Mouse (Mus musculus) liver, embryonic 13.5 days (tissue): ENCODE measurements around the gene Rarb. TPM values are rescaled to one million over a fixed set of nuclear protein-coding genes. Genes with fewer than 3 reads are reported as not detected.

Experiments used
- ATAC-seq: fragments of 200-750 bp; cut with Nextera tagmentation; 2 replicates; pipeline ENCODE4 v1.8.0; 2017; ENCODE audit warnings: low read depth, mild to moderate bottlenecking, moderate number of reproducible peaks, moderate library complexity
- DNase-seq: peaks from one replicate; pipeline ENCODE4 v3.0.0; 2022
- H3K27ac ChIP-seq: fragments of 300-500 bp; sonication (generic); 2 replicates; pipeline ENCODE4 v1.5.1; 2015; ENCODE audit warnings: moderate library complexity, mild to moderate bottlenecking, inconsistent platforms
- H3K27me3 ChIP-seq: fragments of 300-500 bp; sonication (generic); 2 replicates; pipeline ENCODE4 v1.6.1; 2015; ENCODE audit warnings: mild to moderate bottlenecking, inconsistent platforms
- H3K36me3 ChIP-seq: fragments of 300-500 bp; sonication (generic); 2 replicates; pipeline ENCODE4 v1.6.1; 2015; ENCODE audit warnings: mild to moderate bottlenecking, inconsistent platforms
- H3K4me1 ChIP-seq: fragments of 300-500 bp; sonication (generic); replicated peaks from 2 replicates; pipeline ENCODE4 v1.6.1; 2015; ENCODE audit warnings: inconsistent platforms
- H3K4me2 ChIP-seq: fragments of 300-500 bp; sonication (generic); 2 replicates; pipeline ENCODE4 v1.6.1; 2015; ENCODE audit warnings: inconsistent platforms, mild to moderate bottlenecking, moderate library complexity
- H3K4me3 ChIP-seq: fragments of 300-500 bp; sonication (generic); replicated peaks from 2 replicates; pipeline ENCODE4 v1.5.1; 2015; ENCODE audit warnings: mild to moderate bottlenecking, inconsistent platforms
- H3K9ac ChIP-seq: fragments of 300-500 bp; sonication (generic); 2 replicates; pipeline ENCODE4 v1.6.1; 2015; ENCODE audit warnings: mild to moderate bottlenecking, inconsistent platforms
- H3K9me3 ChIP-seq: fragments of 300-500 bp; sonication (generic); replicated peaks from 2 replicates; pipeline ENCODE4 v1.6.1; 2016; ENCODE audit warnings: inconsistent platforms
- WGBS: fragments of 180-500 bp; shearing (Covaris S2); methylation state at CpG from one replicate; pipeline ENCODE4 v1.1.7; 2015; ENCODE audit not compliant: insufficient replicate concordance; 5-methylcytosine and 5-hydroxymethylcytosine counted together
- polyA plus RNA-seq: library from polyadenylated mRNA; unstranded; fragments of >200 nt; fragmentation: Nextera tagmentation; extraction: Ambion mirVana; gene quantifications from 2 replicates; pipeline ENCODE4 v1.2.1, GENCODE M21; 2015

Rarb gene
- polyA plus RNA-seq, 1 experiment from 2014 or later, result 2.4 TPM

DNA sequence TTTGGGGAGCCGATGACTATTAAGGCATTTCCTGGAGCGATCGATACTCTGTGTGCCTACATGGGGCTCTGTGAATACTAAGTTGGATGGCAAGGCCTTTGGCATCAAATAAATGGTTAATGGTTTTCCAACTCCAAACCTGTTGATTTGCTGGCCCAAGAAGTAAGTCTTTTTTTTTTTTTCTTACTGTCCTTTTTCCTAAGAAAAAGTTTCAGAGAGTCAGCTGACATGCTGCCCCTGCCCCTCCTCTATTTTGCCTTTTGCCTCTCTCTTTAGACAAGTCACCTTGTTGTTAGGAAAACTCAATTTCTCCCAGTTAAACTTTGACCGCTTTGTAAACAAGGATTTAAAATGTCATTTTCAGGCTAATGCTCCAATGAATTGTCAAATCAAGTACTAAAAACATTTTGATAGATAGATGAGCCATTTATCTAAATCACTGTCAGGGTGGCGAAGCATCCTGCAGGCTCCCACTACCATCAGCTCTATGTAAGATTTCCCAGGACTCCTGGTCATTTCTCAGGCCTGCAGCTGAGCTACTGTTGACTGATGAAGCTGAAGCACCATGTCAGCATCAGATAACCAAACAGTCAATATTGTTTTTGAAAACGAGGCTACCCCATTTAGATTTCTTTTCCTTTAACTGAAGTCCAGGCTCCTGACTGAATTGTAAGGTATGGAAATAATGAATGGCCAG lies 245.3 kb downstream of the Rarb start:
- Histone ChIP-seq H3K4me2 (peak overlapping the region; percentile 61), H3K9me3 (no peaks in the 10 kb centered on the region), H3K27me3 (peaks cover 46% of the 10 kb centered on the region), H3K9ac (peak overlapping the region; percentile 4; the same call in 1 of the 2 replicates), H3K36me3 (no peaks in the 10 kb centered on the region), H3K4me1 (peaks cover 4% of the 10 kb centered on the region; the same call in 1 of the 2 replicates), H3K27ac (no peak overlapping the region; the same call in 1 of the 2 replicates), H3K4me3 (peak overlapping the region; percentile 55)
- DNase-seq (no peak), ATAC-seq (no peak)
- WGBS, result 49% methylated on average over 6 of the region's 6 CpGs

- DNase-seq, result no peak
- Histone ChIP-seq H3K36me3 (no peaks in the 10 kb centered on the region), H3K9ac (no peak overlapping the region; the same call in 1 of the 2 replicates), H3K27ac (no peak overlapping the region; the same call in 1 of the 2 replicates), H3K9me3 (no peaks in the 10 kb centered on the region), H3K27me3 (peaks cover 46% of the 10 kb centered on the region), H3K4me1 (peaks cover 4% of the 10 kb centered on the region; the same call in 1 of the 2 replicates), H3K4me3 (peak overlapping the region; percentile 55), H3K4me2 (peak overlapping the region; percentile 43)
- ATAC-seq, result no peak
- 35% methylated on average over 8 of the region's 8 CpGs for WGBS
Observed at GRCm38 (mm10) chr14:16572755-16573340, 246.1 kb downstream of the Rarb start.

- Histone ChIP-seq H3K9ac (no peak overlapping the region), H3K27me3 (peaks cover 17% of the 10 kb centered on the region), H3K4me1 (peaks cover 4% of the 10 kb centered on the region; the same call in 1 of the 2 replicates), H3K4me3 (no peak overlapping the region), H3K4me2 (no peak overlapping the region), H3K27ac (no peak overlapping the region), H3K9me3 (no peaks in the 10 kb centered on the region), H3K36me3 (no peaks in the 10 kb centered on the region)
- WGBS, result 11% methylated on average over 7 of the region's 7 CpGs
- ATAC-seq, result no peak
- DNase-seq, result no peak
Observed at GRCm38 (mm10) chr14:16569506-16570001, 249.4 kb downstream of the Rarb start.

- no peaks in the 10 kb centered on the region for H3K9me3 ChIP-seq
- H3K4me2 ChIP-seq, result no peak overlapping the region
- no peak for DNase-seq
- H3K36me3 ChIP-seq, result no peaks in the 10 kb centered on the region
- no peak for ATAC-seq
- no peak overlapping the region for H3K9ac ChIP-seq
- peaks cover 19% of the 10 kb centered on the region for H3K4me1 ChIP-seq
- H3K27ac ChIP-seq, result no peak overlapping the region
- H3K27me3 ChIP-seq, result no peaks in the 10 kb centered on the region
- H3K4me3 ChIP-seq, result no peak overlapping the region
- WGBS, result 53% methylated on average over 1 of the region's 1 CpGs
Observed at GRCm38 (mm10) chr14:16566920-16567319, 252.0 kb downstream of the Rarb start.

DNA sequence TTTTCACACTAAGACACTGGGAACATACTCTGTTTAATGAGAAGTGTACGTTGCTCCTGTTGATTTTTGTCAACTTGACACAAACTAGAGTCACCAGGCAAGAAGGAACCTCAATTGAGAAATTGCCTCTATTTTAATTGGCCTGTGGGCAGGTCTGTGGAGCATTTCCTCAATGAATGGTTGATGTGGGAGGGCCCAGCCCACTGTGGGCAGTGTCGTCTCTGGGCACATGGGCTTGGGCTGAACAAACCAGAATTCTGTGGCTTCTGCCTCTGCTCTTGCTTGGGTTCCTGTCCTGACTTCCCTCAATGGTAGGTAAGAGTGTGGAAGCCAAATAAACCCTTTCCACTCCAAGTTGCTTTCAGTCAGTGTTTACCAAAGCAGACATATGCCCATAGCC lies 255.0 kb downstream of the Rarb start:
- 20% methylated on average over 2 of the region's 2 CpGs for WGBS
- no peak overlapping the region for H3K4me2 ChIP-seq
- no peak for ATAC-seq

GRCm38 (mm10) chr14:16561496-16562170 lies 257.3 kb downstream of the Rarb start:
- Histone ChIP-seq H3K27ac (no peak overlapping the region), H3K4me2 (no peak overlapping the region), H3K27me3 (no peaks in the 10 kb centered on the region), H3K4me3 (no peak overlapping the region), H3K4me1 (peaks cover 15% of the 10 kb centered on the region), H3K36me3 (no peaks in the 10 kb centered on the region), H3K9ac (no peak overlapping the region), H3K9me3 (no peaks in the 10 kb centered on the region)
- 68% methylated on average over 6 of the region's 6 CpGs for WGBS
- DNase-seq, result no peak
- ATAC-seq, result no peak

More for the DNA sequence above, 255.0 kb downstream of the Rarb start:
- H3K27ac ChIP-seq, result no peak overlapping the region
- H3K4me3 ChIP-seq, result no peak overlapping the region
- no peaks in the 10 kb centered on the region for H3K9me3 ChIP-seq
- no peak overlapping the region for H3K9ac ChIP-seq
- H3K4me1 ChIP-seq, result peaks cover 15% of the 10 kb centered on the region
- H3K36me3 ChIP-seq, result no peaks in the 10 kb centered on the region
- no peak for DNase-seq
- no peaks in the 10 kb centered on the region for H3K27me3 ChIP-seq

DNA sequence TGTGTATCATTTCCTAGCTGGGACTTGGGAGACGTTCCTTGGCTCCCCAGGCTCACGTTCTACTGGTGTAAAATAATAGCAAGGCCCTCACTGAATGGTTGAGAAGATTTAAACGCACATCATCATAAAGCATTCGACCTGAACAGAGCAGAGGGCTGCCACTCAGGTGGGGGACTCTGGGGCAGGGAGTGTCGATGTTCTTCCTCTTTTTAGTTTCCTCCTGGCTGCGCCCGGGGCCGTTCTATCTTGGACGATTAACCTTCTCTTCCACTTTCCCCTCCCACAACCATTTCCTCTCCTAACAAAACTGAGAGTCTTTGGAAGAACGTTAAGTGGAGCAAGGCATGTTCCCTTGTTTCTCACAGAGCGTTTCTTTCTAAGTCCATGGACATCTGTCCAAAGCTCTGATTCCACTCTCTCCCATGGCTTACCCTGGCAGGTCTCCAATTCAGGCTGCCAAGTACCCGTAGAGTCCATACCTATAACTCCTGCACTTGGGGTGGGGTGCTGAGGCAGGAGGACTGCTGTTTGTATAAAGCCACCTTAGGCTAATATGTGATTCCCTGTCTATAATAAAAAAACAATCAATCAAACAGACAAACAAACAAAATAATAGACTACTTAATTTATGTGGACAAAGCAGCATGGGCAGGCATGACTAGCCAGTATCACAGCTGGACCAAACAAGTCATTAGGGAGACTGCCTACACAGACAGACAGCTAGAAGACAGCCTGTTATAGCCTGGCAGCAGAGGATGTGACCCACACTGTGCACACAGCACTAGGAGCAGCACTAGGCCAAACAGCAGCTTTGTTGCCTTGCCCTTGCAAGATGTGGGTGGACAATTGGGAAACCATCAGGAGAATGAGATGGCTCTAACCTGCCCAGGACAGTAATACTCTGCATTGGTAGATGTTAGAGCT lies 259.4 kb downstream of the Rarb start:
- no peak overlapping the region for H3K27ac ChIP-seq
- no peaks in the 10 kb centered on the region for H3K36me3 ChIP-seq
- H3K9me3 ChIP-seq, result no peaks in the 10 kb centered on the region
- peaks cover 21% of the 10 kb centered on the region for H3K4me1 ChIP-seq
- DNase-seq (no peak), ATAC-seq (no peak)
- H3K4me3 ChIP-seq, result no peak overlapping the region
- no peak overlapping the region for H3K9ac ChIP-seq
- H3K27me3 ChIP-seq, result no peaks in the 10 kb centered on the region
- no peak overlapping the region for H3K4me2 ChIP-seq
- WGBS, result 20% methylated on average over 12 of the region's 12 CpGs

GRCm38 (mm10) chr14:16558033-16558432 lies 260.9 kb downstream of the Rarb start:
- H3K27me3 ChIP-seq, result no peaks in the 10 kb centered on the region
- no peak overlapping the region for H3K4me2 ChIP-seq
- H3K27ac ChIP-seq, result no peak overlapping the region
- WGBS, result 59% methylated on average over 2 of the region's 2 CpGs
- H3K9ac ChIP-seq, result no peak overlapping the region
- no peak overlapping the region for H3K4me3 ChIP-seq
- ATAC-seq (no peak), DNase-seq (no peak)
- H3K9me3 ChIP-seq, result no peaks in the 10 kb centered on the region
- no peaks in the 10 kb centered on the region for H3K36me3 ChIP-seq
- peaks cover 9% of the 10 kb centered on the region; the same call in 1 of the 2 replicates for H3K4me1 ChIP-seq

DNA sequence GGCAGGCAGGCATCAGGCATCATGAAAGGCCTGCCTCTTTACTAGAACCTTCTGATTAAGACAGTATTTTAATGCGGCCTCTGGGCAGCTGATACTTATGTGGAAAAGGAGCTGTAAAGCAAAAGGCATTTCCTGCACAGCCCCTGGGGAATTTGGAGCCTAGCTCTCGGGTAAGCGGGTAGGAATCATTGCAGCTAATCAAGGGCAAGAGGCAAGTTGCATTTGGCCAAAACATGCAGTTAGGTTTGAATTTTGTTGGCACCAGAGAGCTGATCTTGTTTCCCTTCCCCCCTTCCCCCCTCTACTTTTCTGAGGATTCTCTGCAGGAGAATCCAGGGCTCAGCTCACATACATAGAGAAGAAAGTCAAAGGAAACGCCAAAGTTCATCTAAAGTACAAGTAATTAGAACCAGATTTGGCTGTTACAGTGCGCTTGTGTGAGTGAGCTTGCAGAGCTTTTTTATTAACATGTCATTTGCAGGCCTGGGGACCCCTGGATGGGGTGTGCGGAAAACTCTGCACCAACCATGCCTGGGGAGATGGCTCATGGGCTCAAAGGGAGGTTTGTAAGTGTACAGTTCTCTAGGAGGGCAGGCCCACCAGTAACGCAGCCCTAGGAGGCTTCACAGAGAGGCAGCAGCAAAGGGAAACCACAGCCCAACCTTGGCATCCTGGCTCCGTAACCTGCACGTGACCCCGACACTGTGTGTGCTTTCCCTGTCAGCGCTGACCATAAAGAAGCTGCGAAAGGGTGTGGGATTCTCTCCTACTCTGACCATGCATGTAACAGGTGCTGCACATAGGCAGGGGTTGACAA lies 264.1 kb downstream of the Rarb start:
- WGBS, result 37% methylated on average over 12 of the region's 12 CpGs
- Histone ChIP-seq H3K27ac (no peak overlapping the region), H3K9me3 (no peaks in the 10 kb centered on the region), H3K27me3 (no peaks in the 10 kb centered on the region), H3K4me2 (no peak overlapping the region), H3K9ac (no peak overlapping the region), H3K36me3 (no peaks in the 10 kb centered on the region), H3K4me3 (no peak overlapping the region), H3K4me1 (peaks cover 6% of the 10 kb centered on the region; the same call in 1 of the 2 replicates)
- DNase-seq, result no peak
- ATAC-seq, result no peak

DNA sequence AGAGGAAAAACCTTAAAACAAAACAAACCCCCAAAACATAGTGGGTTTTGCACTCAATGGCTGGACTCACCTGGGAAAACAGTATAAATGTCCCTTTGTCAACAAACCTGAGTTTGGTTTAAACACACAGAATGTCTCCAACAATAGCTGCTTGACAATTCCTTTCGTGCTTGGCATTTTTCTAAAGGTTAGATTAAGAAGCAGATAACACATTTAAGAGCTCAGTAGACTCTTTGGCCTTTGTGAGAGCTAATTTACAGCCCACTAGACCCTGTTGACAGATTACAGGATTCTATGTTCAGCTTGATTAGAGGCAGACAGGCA lies 264.7 kb downstream of the Rarb start:
- Histone ChIP-seq H3K9ac (no peak overlapping the region), H3K27ac (no peak overlapping the region), H3K4me1 (peaks cover 6% of the 10 kb centered on the region; the same call in 1 of the 2 replicates), H3K36me3 (no peaks in the 10 kb centered on the region), H3K4me2 (no peak overlapping the region), H3K4me3 (no peak overlapping the region), H3K9me3 (no peaks in the 10 kb centered on the region), H3K27me3 (no peaks in the 10 kb centered on the region)
- 50% methylated on average over 1 of the region's 1 CpGs for WGBS
- DNase-seq, result no peak
- ATAC-seq, result no peak
